Mouse (Mus musculus): ENCODE measurements around the gene Npc1l1.
"Not testable (repeated sequence)": the region's sequence is repeated elsewhere in the genome, so short reads cannot be mapped to it uniquely, and the experiment has no call there.

Npc1l1 gene

DNA sequence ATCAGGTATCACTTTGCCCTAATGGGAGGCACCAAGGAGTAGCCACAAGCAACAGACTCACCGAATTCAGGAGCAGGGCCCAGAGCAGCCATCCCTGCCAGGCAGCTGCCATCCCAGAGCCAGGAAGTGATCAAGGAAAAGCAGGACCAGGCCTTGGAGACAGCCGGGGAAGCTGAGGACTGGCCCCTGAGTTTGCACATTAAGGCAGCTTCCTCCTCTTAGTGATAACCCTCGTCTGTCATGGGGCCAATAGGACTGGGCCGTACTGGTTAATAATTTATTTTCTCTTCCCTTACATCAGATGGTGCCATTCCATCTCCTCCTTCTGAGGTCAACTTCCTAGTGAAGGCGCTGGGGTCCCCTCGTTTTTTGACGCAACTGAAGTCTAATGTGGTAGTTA is at the start of gene Npc1l1:
TSS of gene Npc1l1 (minus strand) at position 132 of the 400 bp plus-strand sequence.
- DNase-seq, result no peak

DNA sequence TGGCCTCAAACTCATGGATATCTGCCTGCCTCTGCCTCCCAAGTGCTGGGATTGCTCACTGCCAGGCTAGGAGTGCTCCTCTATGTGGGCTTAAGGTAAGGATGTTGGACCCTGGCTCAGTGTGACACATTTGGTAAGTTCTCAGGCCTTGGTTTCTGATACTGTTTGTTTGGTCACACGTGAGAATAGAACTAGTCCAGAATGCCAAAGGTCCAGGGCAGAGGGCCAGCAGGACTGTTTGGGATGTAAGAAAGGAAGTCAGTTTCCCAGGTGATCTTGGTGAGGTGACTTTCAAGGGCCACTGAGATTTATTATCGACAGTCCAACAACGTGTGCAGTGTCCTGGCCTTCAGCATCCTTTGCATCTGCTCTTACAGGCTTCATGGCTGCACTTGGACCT is 46.5 kb upstream of the Npc1l1 start:
- DNase-seq, result no peak

GRCm38 (mm10) chr11:6275094-6275484 is 45.1 kb upstream of the Npc1l1 start:
- DNase-seq, result no peak

DNA sequence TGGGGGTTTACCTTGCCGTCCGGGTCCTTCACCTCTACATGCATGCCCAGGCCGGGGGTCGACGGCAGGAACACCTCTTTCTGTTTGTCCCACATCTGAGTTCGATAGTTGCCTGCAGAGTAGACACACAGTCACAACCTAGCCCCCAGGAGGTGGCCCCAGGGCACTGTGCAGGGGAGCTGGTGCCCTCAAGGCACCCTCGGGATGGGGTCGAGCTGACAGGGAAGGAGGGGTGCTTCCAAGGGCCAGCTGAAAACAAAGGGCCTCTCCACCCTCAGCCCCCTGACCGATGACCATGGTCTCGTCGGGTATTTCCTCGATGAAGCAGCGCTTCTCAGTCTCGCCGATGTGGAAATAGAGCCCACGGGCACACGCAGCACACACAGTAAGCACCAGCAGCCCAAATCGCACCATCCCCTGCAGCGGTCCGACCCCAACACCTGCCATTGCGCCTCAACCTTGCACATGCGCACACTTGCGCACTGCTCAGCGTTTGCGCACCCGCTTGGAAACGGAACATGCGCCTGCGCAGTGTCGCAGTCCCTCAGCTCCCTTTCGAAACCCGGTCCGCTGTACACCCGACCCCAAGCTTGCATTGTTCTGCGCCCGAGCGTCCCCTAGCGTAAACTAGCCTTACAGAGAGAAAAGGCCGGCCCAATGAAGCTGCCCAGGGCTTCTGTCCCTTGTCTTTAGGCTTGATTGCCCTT is 44.6 kb upstream of the Npc1l1 start, which contains the start of gene Tmed4:
TSS of gene Tmed4 (minus strand) at position 484 of the 707 bp plus-strand sequence.
- peak; percentile 99 for DNase-seq

GRCm38 (mm10) chr11:6273607-6274006 is 43.7 kb upstream of the Npc1l1 start:
- no peak for DNase-seq

GRCm38 (mm10) chr11:6267320-6268254 is 37.6 kb upstream of the Npc1l1 start, which contains the start of gene Ddx56:
Gene Ddx56, minus strand, starts transcription at chr11:6267772.
- DNase-seq, result peak; percentile 98

DNA sequence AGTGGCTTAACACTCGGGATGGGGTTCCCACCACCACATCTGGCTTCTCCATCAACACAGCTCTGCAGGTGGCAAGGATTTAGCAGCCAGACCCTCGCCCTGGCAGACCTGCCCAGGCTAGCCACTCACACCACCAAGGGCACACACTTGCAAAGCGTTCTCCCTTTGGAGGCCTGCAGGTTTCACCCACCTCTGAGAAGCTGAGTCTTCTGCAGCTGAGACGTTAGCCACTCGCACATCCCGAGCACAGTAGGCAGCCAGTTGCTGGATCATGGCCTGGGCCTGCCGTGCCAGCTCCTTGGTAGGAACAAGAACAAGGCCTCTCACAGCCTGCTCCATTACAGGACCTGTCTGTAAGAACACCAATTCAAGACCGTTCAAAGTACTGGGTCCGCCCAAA is 36.7 kb upstream of the Npc1l1 start:
- DNase-seq, result no peak

DNA sequence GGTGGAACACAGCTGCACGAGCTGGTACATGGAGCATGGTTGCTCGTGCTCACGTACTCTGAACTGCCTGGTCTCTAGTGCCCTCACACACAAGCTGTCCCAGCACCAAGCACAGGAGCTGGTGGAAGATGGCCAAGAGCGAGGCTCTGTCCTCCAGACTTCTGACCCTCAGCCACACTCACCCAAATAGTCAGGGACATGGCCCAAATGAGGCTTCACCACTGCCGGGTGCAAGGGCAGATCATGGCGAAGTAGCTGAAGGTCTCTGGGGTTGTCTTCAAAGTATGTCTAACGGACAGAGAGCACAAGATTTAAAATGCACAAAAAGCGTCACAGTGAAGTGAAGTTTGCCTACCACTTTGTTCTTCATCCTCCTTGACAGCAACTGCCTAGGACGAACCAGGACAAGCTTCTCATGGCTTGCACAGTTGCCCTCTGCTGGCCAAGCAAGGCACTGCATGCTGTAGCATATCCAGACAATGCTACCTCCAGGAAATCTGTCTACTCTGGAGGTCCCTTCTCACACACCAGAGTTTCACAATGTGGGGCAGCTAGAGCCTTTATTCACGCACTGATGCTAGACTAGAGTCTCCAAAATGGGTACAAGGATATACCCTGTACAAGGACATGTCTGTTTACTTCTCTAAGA is 31.6 kb upstream of the Npc1l1 start:
- DNase-seq, result peak; percentile 83

DNA sequence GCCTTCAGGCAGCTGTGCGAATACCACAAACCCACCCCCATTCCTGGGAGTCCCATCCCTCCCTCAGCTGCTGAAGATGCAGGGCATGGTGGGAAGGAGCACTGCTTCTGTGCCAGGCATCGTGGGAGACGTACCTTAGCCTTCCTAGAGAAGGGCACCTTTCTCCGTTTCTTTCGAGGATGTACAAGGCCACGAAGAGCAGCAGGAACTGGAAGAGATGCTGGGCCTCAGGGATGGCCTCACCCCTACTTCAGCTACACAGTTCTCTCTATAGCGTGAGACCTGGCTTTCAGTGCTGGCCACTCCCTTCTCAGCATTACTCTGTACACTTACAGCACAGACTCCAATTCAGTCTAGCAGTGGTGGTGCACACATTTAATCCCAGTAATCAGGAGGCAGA is 29.5 kb upstream of the Npc1l1 start:
- DNase-seq, result no peak

GRCm38 (mm10) chr11:6256490-6257072 is 26.6 kb upstream of the Npc1l1 start:
- no peak for DNase-seq

GRCm38 (mm10) chr11:6254602-6255001 is 24.7 kb upstream of the Npc1l1 start:
- DNase-seq, result not testable (repeated sequence)

GRCm38 (mm10) chr11:6252824-6253223 is 22.9 kb upstream of the Npc1l1 start:
- DNase-seq, result no peak

DNA sequence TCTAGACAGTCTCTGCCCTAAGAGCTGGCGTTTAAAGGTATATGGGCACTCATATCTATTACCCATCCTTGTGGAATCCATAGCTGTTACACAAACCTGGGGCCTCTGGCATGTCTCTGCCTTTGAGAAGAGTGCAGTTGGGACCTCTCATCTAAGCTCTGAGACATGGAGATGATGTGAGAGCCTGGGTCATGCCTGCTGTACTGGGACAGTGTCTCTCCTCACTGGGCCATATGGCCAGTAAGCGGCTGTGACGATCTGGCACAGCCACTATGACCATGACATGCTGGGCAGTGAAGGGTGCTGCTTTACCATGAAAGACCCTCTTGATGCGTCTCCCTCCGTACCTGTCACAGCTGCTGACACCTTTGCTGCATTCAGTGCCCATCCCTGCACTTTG is 22.3 kb upstream of the Npc1l1 start:
- DNase-seq, result no peak

GRCm38 (mm10) chr11:6244707-6245106 is 14.8 kb upstream of the Npc1l1 start:
- no peak for DNase-seq

DNA sequence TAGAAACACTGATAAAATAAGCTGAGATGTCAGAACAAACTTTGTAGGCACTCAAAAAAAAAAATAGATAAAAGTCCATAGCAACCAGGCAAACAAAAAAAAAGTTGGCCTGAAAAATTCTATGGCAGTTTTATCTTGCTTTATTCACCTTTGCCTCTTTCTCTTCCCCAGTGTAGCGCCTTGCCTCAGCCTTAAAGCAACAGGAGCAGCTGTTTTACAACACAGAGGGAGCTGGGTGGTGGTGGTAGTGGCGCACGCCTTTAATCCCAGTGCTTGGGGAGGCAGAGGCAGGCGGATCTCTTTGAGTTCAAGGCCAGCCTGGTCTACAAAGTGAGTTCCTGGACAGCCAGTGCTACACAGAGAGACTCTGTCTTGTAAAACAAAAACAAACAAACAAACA is 3.1 kb upstream of the Npc1l1 start:
- DNase-seq, result no peak

DNA sequence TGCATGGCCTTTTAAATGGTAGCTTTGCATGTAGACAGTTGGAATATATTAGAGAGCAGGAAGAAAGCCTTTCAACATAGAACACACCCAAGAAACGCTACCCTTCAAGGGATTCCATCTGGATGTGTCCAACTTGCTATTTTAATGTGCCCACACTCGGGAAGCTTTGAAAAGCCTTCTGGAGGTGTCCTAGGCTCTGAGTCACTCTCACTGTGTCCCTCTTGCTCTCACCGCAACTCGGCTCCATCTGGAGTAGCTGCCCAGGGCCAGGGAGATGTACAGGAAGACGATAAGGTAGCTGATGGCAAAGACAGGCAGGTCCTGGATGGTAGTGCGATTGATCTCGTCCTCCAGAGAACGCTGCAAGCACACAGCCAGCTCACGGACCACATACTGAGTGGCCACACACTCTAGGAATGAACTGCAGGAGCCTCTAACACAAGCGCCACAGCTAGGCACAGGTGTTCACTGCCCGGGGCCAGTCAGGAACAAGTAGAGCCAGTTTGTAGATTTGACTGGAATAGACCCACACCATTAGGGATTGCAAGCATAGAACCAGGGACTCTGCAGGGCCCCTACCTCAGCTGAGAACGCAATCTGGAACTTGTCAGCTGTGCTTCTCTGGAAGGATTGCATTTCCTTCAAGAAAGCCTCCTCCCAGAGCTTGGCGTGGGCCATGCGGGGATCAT is 5.3 kb downstream of the Npc1l1 start:
- no peak for DNase-seq

DNA sequence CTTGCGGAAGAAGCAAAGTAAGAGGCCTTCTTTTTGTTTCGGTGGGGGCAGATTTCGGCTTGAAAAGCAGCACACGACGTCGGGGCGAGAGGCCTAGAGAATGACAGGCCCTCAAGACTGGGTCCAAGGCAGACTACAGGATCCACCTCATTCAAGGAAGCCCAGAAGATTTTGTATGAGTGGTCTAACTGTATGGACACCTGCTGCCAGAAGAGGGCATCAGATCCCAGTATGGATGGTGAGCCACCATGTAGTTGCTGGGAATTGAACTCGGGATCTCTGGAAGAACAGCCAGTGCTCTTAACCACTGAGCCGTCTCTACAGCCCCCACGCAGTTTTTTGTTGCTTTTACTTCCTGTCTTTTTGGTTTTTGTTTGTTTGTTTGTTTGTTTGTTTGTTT is 7.8 kb downstream of the Npc1l1 start:
- no peak for DNase-seq

- DNase-seq, result no peak
These were observed 10.0 kb downstream of the Npc1l1 start for GRCm38 (mm10) chr11:6219967-6220366.

DNA sequence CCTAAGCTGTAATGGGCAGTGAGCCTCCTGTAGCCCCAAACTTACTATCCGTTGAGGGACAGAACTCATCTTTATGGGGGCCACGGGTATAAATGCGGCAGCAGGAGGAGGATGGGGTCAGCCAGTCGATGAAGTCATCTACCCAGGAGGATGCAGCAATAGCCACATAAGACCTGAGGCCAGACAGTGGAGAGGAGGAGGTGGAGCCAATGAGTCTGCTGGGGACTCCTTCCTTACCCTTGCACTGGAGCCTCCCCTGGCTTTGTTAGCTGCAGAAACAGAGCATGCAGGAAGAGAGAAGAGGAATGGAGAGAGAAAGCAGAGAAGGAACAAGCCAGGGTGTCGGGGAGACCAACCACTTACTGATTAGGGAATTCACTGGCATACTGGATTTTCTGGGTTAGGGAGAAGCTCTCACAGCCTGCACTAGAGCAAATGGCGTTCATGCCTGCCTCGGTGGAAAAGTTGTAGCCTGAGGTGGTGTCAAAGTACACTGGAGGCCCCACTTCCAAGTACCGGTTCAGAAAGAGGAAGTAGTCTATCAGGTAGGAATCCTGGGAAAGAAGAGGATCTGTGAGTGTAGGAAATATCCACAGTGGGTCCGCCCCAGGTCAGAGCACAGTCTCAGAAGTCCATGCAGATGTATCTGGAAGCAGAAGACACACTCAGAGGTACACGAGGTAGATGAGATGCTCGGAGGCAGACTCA is 11.6 kb downstream of the Npc1l1 start:
- DNase-seq, result no peak

DNA sequence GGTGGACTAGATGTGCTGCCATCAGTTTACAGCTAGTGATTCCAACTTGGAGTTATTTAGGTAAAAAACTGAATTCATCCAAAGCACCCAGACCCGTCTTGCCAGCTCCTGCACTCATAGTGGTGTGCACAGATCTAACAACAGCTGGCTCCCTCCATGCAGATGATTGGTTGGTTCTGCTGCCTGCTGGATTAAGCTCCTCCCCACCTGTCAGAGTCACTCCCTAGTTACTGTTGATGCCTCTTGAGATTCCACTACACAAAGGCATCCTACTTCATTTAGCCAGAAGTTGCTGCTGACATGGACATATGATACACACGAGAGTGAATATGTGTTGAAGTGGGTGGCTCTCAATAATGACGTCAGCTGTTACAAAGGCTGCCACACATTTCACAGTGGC is 13.1 kb downstream of the Npc1l1 start:
- peak; percentile 35 for DNase-seq

- DNase-seq, result no peak
These were observed 21.8 kb downstream of the Npc1l1 start for GRCm38 (mm10) chr11:6208158-6208557.

GRCm38 (mm10) chr11:6207090-6207489 is 22.9 kb downstream of the Npc1l1 start:
- DNase-seq, result no peak
